Mouse (Mus musculus) common myeloid progenitor, adult 5-6 weeks (primary cell): ENCODE measurements at regions not wholly inside any gene's neighbourhood (a gene's known extent, or its start where the extent isn't known, plus 50 kb on each side); places are given as distances from the start of the nearest gene placed in this dataset.

Experiments
- ATAC-seq: replicated peaks from 2 replicates; pipeline ENCODE4 v1.8.0; 2016; ENCODE audit warnings: low read depth, mild to moderate bottlenecking, moderate TSS enrichment, inconsistent platforms; ENCODE audit not compliant: poor library complexity, severe bottlenecking

- ATAC-seq: no peak
Measured at GRCm38 (mm10) chr1:163190841-163191240, 105.4 kb upstream of the Mroh9 start.

GRCm38 (mm10) chr1:163181851-163182250 is 96.4 kb upstream of the Mroh9 start:
- no peak for ATAC-seq

GRCm38 (mm10) chr1:163177011-163177410 is 91.5 kb upstream of the Mroh9 start:
- no peak for ATAC-seq

- no peak for ATAC-seq
Measured at GRCm38 (mm10) chr1:163167051-163167450, 81.6 kb upstream of the Mroh9 start.

GRCm38 (mm10) chr1:163163636-163164035 is 78.2 kb upstream of the Mroh9 start:
- ATAC-seq: no peak

- ATAC-seq: no peak
Measured at GRCm38 (mm10) chr1:163159911-163160310, 74.4 kb upstream of the Mroh9 start.

GRCm38 (mm10) chr1:163158491-163158890 is 73.0 kb upstream of the Mroh9 start:
- ATAC-seq: no peak

- ATAC-seq: peak; percentile 99
Measured at GRCm38 (mm10) chr1:163150203-163150855, 64.9 kb upstream of the Mroh9 start.

- no peak for ATAC-seq
Measured at GRCm38 (mm10) chr1:163146641-163147040, 61.2 kb upstream of the Mroh9 start.

GRCm38 (mm10) chr1:163143113-163143512 is 57.6 kb upstream of the Mroh9 start:
- no peak for ATAC-seq

GRCm38 (mm10) chr1:163141471-163141870 is 56.0 kb upstream of the Mroh9 start:
- no peak for ATAC-seq

GRCm38 (mm10) chr1:163138179-163138578 is 52.7 kb upstream of the Mroh9 start:
- no peak for ATAC-seq
